Comparison of ENCODE assay signal across 11 mouse cellular contexts in genomic region chr5:122733881-122734280, GRCm38 (mm10). TPM values are rescaled to one million over a fixed set of nuclear protein-coding genes. Genes with fewer than 3 reads are reported as not detected.
DNase-seq lines count a peak whose midpoint lies in the region; ATAC-seq lines count a peak whose summit lies in the region.
"Had no signal": no experiment of that assay in that cellular context is flagged by ENCODE, and none has a peak within 500 bp of the region (broad histone marks: within the 10 kb centered on the region; RNA-seq: fewer than 3 reads in every experiment).

No protein-coding gene starts in this region.

- H3K27me3 ChIP-seq in heart, embryonic 15.5 days = no peaks in the 10 kb centered on the region
- no peaks in the 10 kb centered on the region for H3K27me3 ChIP-seq in embryonic facial prominence, embryonic 13.5 days
- H3K27me3 ChIP-seq: hindbrain, embryonic 12.5 days had no signal

- no peak for ATAC-seq in heart, embryonic 15.5 days (replicated peaks; ENCODE audit: insufficient number of reproducible peaks, insufficient read depth, low FRiP score, low read depth)
- no peak for ATAC-seq in embryonic facial prominence, embryonic 13.5 days (ENCODE audit: insufficient number of reproducible peaks, insufficient read depth, low FRiP score, low TSS enrichment, low read depth)
- ATAC-seq in megakaryocyte progenitor cell, adult 5-6 weeks (replicated peaks; ENCODE audit: poor library complexity) = peak; percentile 35; the same call in 1 of the 2 replicates
- no peak for ATAC-seq in activated CD4-positive, CD25-positive, alpha-beta regulatory T cell, adult 4 months
- ATAC-seq: midbrain, embryonic 16.5 days had no signal

- 0 out of 2 replicates have a peak overlapping the region, but pooled peaks have one; percentile 12 for H3K4me3 ChIP-seq in heart, embryonic 15.5 days
- no peak overlapping the region for H3K4me3 ChIP-seq in embryonic facial prominence, embryonic 13.5 days
- H3K4me3 ChIP-seq: hindbrain, embryonic 12.5 days had no signal

- 49% methylated on average over 17 of the region's 17 CpGs for WGBS in heart, embryonic 15.5 days
- WGBS in embryonic facial prominence, embryonic 13.5 days = 56% methylated on average over 17 of the region's 17 CpGs

- H3K27ac ChIP-seq in heart, embryonic 15.5 days = no peak overlapping the region
- no peak overlapping the region for H3K27ac ChIP-seq in embryonic facial prominence, embryonic 13.5 days
- H3K27ac ChIP-seq: hindbrain, embryonic 12.5 days had no signal

- peaks cover 27% of the 10 kb centered on the region for H3K4me1 ChIP-seq in heart, embryonic 15.5 days (replicated peaks)
- H3K4me1 ChIP-seq in embryonic facial prominence, embryonic 13.5 days = peaks cover 27% of the 10 kb centered on the region

- H3K9ac ChIP-seq in heart, embryonic 15.5 days = no peak overlapping the region
- H3K9ac ChIP-seq in embryonic facial prominence, embryonic 13.5 days = no peak overlapping the region
- H3K9ac ChIP-seq: hindbrain, embryonic 12.5 days had no signal

- no peak for DNase-seq in heart, adult 18-20 months
- DNase-seq in CD4-positive helper T cell, adult 2 months (ENCODE audit: low read depth, low spot score) = peak; percentile 45
- DNase-seq in cerebellum, postnatal 14 days = no peak
- DNase-seq in frontal cortex, postnatal 25 days (ENCODE audit: low spot score in 2 of 2) = no peak
- DNase-seq: lung, adult 18-20 months had no signal

- H3K36me3 ChIP-seq in heart, embryonic 15.5 days = no peaks in the 10 kb centered on the region
- peaks cover 23% of the 10 kb centered on the region for H3K36me3 ChIP-seq in embryonic facial prominence, embryonic 13.5 days

- peak overlapping the region; percentile 39 for H3K4me2 ChIP-seq in heart, embryonic 15.5 days
- peak overlapping the region; percentile 28; the same call in 1 of the 2 replicates for H3K4me2 ChIP-seq in embryonic facial prominence, embryonic 13.5 days
- H3K4me2 ChIP-seq: hindbrain, embryonic 12.5 days had no signal

- H3K9me3 ChIP-seq in heart, embryonic 15.5 days (replicated peaks) = no peaks in the 10 kb centered on the region
- no peaks in the 10 kb centered on the region for H3K9me3 ChIP-seq in embryonic facial prominence, embryonic 13.5 days
- H3K9me3 ChIP-seq: hindbrain, embryonic 12.5 days had no signal

RNA-seq across cellular contexts. Expression of gene P2rx4, which starts 26.5 kb away (rescaled TPM):
- 19.2 and 21.0 TPM in 2 replicates for polyA plus RNA-seq in heart, embryonic 15.5 days (2015; fragmentation: Nextera tagmentation; extraction: Ambion mirVana)
- total RNA-seq in heart, adult 18-20 months (2021) = 10 to 100 TPM; 21.4 to 21.5 TPM
- polyA plus RNA-seq in embryonic facial prominence, embryonic 13.5 days (2015; fragmentation: Nextera tagmentation; extraction: Ambion mirVana) = 13.2 and 16.9 TPM in 2 replicates
- 15.6 and 18.1 TPM in 2 replicates for total RNA-seq in megakaryocyte progenitor cell, adult 5-6 weeks (2015)
- 10.5 and 13.5 TPM in 2 replicates for total RNA-seq in megakaryocyte progenitor cell, adult 5-6 weeks (2017)
- polyA plus RNA-seq in activated CD4-positive, CD25-positive, alpha-beta regulatory T cell, adult 4 months (2017; shearing (Covaris generic)) = 10 to 100 TPM; 27.6 to 32.1 TPM

RNA-seq across cellular contexts. Expression of gene Camkk2, which starts 45.3 kb away (rescaled TPM):
- polyA plus RNA-seq in heart, embryonic 15.5 days (2015; fragmentation: Nextera tagmentation; extraction: Ambion mirVana) = 11.8 and 17.6 TPM in 2 replicates
- total RNA-seq in heart, adult 18-20 months (2021) = 10 to 100 TPM in 1 of 2 experiments, 1 to 10 TPM in 1; 8.6 to 12.1 TPM
- 39.9 and 47.3 TPM in 2 replicates for polyA plus RNA-seq in embryonic facial prominence, embryonic 13.5 days (2015; fragmentation: Nextera tagmentation; extraction: Ambion mirVana)
- 29.4 and 30.7 TPM in 2 replicates for total RNA-seq in megakaryocyte progenitor cell, adult 5-6 weeks (2015)
- total RNA-seq in megakaryocyte progenitor cell, adult 5-6 weeks (2017) = 23.2 and 34.3 TPM in 2 replicates
- polyA plus RNA-seq in activated CD4-positive, CD25-positive, alpha-beta regulatory T cell, adult 4 months (2017; shearing (Covaris generic)) = 1 to 10 TPM; 2.6 to 2.8 TPM
